Mouse (Mus musculus) kidney, adult 10 weeks (tissue): ENCODE measurements around the gene Setmar. TPM values are rescaled to one million over a fixed set of nuclear protein-coding genes. Genes with fewer than 3 reads are reported as not detected.

Experiments
- polyA plus RNA-seq: library from polyadenylated mRNA; stranded (reverse); fragments of 350-450 nt; fragmentation: Illumina TruSeq; extraction: RNeasy Lipid Tissue Mini Kit (QIAGEN cat#74804); gene quantifications from one replicate; pipeline ENCODE4 v1.2.3, GENCODE M21; 2014; ENCODE audit warnings: low read depth, low replicate concordance

The Setmar gene
- polyA plus RNA-seq = 8.6 TPM

DNA sequence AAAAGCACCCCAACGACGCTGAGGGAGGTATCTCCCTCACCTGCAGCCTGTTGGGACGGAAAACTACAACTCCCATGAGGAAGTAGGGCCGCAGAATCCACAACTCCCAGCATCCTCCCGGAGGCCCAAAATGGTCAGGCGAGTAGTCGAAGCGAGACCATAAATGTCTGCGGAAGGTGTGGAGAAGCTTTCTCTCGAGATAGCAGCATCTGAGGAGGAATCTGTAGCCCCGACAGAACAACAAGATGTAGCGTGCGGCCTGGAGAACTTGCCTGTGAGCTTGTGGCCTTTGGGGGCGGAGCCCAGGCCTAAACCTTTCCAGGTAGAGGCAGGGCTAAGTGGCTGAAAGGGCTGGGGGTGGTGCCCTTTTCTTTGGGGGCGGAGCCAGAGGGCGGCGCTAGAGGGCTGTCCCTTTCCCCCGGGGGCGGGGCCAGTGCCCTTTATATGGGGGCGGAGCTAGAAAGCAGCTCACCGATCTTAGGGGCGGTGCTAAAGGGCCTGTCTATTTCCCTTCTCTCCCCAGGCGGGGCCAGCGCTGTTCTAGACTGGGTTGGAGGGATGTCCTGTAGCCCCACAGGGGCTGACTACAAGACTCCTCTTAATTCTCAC lies at the start of gene Setmar:
Gene Setmar, plus strand, starts transcription at position 128 of the 609 bp plus-strand sequence.

Other genes starting within 250 kb of the Setmar start
- gene Sumf1, start 120.5 kb downstream of the Setmar start, polyA plus RNA-seq = 83.3 TPM
- gene Itpr1, start 148.1 kb downstream of the Setmar start, polyA plus RNA-seq = 124 TPM